Mouse (Mus musculus) heart, postnatal 14 days (tissue): ENCODE measurements around the gene Ankrd42. TPM values are rescaled to one million over a fixed set of nuclear protein-coding genes. Genes with fewer than 3 reads are reported as not detected.

Experiments used
- DNase-seq, 2 experiments: peaks; one replicate each; pipeline ENCODE4 v3.0.0; 2021 to 2022
- intact Hi-C: fragments of 180-260 bp; cut with DNase I; formaldehyde crosslinking; loops from one replicate; pipeline ENCODE4 v1.15.1; 2025
- long read RNA-seq, 2 experiments: library from polyadenylated mRNA; stranded (forward); transcript quantifications; one replicate each; pipeline ENCODE4 v2.0.0; 2021
- total RNA-seq, 2 experiments: library from RNA; stranded (reverse); gene quantifications; 2 replicates each; pipeline ENCODE4 v1.2.3; 2021

Gene Ankrd42
- total RNA-seq = 1 to 10 TPM; 1.4 to 1.9 TPM
- long read RNA-seq, experiment 1, partial matches to known transcripts = 0 of 1 reads
- long read RNA-seq, experiment 1, other reads (novel, unspliced or antisense) = 1 of 1 reads
- long read RNA-seq, experiment 2, partial matches to known transcripts = 0 of 2 reads
- long read RNA-seq, experiment 2, other reads (novel, unspliced or antisense) = 0 of 2 reads

DNA sequence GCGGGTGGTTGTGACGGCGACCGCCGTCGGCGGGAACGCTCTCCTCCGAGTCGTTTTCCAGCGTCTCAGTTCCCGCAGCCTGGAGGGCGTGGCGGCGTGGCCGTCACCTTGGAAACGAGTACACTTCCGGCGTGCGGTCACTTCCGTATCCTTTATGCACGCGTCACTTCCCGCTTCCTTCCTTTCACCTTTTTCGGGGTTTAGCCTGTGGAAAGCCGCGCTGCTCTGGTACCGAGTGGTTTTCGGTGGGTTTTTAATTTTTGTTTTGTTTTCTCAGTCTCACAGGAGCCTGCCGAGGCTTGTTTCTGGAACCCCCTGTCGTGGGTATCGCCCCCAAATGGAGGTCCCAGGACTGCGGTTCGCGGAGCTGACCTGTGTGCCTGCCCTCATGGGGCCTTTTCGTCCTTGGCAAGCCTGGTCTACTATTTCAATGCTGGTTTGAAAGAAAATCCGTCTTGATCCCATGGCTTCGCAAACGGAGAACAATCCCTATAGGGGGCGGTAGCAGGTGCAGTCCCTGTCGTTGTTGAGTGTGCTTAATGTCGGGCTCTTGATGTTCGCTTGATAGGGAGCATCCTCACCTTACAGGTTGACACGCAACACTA is at the start of gene Ankrd42:
Ankrd42 (minus strand) TSS at position 122 of the 605 bp plus-strand sequence.
- intact Hi-C loops = loop anchor here (2.0 to 10.0 kb wide), 5 partner anchors 32 to 458 kb away; partner anchors contain the start of genes Ccdc90b, Pcf11 and Rab30
- DNase-seq = peak; percentile 91 to 95

DNA sequence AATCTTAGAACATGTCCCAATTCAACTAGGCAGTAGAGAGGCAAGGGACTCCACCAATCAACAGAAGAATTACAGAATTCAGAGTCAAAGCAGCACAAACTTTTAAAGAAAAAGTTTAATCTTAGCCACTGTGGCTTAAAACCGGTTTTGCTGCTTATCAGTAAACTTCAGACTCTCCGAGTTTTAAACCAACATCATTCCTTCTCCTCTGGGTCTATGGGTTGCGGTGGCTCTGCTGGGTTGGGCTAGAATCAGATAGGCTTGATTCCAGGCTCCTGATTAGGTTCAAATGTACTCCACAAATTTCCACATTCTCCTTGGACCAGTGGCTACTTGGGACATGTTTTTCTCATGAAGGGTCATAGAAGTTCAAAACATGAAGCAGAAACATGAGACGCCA is 40.4 kb upstream of the Ankrd42 start:
- intact Hi-C loops = no loop called here
- no peak for DNase-seq

DNA sequence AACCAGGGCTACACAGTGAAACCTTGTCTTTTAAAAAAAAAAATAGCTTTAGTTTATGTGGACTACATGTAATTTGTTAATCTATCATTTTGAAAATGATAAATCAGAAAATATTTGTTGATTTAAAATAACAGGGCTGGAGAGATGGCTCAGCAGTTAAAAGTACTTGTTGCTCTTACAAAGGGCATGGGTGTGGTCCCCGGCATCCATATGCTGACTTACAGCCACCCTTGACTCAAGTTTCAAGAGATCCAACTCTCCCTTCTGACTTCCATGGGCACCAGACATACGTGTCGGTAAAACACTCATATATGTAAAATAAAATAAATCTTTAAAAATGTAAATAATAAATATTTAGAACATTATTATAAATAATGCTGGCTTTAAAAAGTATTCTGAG is 38.2 kb upstream of the Ankrd42 start:
- DNase-seq = no peak
- intact Hi-C loops = no loop called here

DNA sequence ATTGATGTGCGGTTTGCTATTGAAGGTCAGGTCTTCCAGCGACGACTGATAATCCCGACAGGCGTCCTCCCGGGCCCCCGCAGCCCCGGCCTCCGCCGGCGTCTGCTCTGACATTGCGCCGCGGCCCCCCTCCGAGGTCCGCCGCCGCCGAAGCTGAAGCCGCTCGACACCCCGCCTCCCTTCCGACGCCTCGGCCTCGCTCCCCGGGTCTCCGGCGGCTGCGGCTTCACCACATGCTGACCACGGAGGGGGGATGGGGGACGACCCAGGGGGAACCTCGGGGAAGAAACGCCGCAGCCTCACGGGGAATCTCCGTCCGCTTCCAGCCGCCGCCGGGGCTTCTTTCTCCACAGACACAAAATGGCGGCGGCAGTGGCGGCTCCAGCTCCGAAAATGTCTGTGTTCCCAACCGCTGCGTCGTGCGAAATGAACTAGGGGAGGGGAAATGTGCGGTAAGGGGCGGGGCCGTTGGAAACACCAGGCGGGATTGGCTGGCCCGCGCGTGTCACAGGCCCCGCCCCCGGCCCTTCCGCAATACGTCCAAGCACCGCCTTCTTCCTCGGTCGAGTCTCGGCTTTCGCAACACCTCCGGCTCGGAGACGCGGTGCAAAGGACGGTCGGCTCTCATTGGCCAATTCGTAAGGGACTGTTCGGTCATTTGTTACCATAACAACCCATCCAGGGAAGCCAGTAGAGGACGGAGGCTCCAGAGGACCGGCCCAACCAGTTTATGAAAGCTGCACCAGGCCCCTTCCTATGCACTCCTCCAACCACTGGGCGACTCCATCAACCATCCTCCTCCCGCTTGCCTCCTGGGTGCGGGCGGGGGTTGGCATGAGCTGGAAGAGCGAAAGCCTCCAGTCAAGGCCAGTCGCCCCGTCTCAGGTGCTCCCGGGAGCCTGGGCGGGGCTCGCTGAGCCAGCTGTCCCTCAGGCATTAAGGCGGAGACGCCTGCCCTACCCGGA is 32.8 kb upstream of the Ankrd42 start, which contains the start of gene Pcf11:
Pcf11 (minus strand) TSS at position 428 of the 965 bp plus-strand sequence.
- DNase-seq = peak; percentile 95 to 96
- intact Hi-C loops = loop anchor here (2.0 to 5.0 kb wide), 2 partner anchors 33 to 73 kb away; partner anchors contain the start of genes Ankrd42 and Rab30

DNA sequence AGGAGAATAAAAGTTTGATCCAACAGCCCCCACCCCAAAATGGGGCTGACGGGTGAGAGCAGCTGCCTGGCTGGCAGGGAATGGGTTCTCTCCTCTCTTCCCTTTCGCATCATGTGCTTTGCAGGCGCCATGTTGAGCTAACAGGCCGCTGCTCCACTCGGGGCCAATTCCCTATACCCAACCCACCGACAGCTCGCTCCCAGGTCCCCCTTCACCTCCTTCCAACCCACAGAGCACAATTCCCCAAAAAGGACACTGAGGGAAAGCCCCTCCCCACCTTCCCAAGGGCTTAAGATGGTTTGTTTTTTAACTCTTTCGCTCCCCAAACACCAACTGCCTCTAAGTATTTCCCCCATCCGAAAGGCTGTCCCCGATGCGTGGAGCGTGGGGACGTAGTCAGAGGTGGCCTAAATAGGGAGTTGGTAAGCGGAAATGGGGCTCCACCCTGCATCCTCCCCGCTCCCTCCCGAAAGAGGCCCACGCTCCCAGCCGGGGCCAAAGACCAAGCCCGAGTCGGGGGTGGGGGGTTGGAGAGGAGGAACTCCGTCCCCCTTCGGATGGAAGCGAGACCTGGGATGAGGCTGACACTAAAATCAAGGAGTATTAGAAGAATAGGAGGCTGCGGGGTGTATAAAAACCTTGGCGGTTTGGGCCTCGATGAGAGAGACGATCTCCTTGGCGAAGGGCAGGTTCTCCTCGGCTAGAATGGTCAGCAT is 32.0 kb upstream of the Ankrd42 start:
- intact Hi-C loops = loop anchor here (2.0 to 5.0 kb wide), 2 partner anchors 32 to 73 kb away; partner anchors contain the start of genes Ankrd42 and Rab30
- DNase-seq = peak; percentile 60 to 62

DNA sequence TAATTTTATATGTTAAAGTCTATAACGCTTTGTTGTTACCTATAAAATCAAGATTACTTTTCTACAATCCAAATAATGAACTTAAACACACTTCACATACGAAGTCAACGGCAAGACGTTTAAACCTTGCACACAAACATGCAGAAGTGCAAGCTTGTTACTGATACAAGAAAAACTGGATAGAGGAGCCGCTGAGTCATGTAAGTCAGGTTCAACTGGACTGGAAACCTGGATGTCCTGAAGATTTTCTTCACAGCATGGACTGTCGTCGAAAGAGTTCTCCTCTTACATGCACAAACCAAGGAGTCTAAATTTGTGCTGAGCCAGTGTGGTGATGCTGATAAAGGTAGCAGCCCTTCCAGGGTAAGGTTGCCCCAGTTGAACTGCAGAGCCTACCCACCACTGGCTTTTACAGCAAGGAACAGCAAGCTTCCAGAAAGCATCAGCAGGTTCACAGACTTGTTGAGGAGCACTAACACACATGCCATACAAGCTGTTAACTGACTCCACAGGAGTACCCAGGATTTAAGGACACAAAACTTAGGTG is 29.4 kb upstream of the Ankrd42 start:
- DNase-seq = no peak
- intact Hi-C loops = loop anchor here (5.0 kb wide), 1 partner anchor 76 kb away; the partner anchor contains the start of gene Rab30

DNA sequence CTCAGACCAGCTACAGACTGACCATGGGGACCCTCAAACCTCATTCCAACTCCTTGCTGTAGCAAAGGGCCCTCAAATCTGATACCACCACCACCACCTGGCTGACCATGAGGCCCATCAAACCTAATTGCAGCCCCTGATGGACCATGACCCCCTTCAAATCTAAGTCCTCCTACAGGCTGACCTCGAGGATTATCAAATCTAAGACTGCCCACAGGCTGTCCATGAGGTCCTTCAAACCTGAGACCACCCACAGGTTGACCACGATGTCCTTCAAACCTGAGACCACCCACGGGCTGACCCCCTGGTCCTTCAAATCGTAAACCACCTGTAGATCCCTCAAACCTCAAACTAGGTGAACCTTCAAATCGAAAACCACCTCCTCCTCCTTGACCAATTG is 21.1 kb upstream of the Ankrd42 start:
- no peak for DNase-seq
- intact Hi-C loops = no loop called here

DNA sequence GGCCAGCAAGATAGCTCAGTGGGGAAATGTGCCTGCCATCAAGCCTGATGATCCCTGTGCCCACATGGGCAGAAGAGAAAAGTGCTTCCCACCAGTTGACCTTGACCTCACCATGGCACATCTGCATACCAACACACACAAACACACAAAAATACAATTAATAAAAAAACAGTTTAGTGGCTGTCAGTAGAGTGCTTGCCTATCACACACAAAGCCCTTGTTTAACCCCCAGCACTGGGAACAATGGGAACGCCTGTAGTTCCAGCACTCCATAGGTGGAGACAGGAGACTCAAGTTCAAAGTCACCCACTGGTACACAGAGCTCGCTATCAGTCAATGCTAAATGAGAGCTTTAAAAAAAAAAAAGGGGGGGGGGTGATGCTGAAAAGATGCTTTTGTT is 19.4 kb upstream of the Ankrd42 start:
- no peak for DNase-seq
- intact Hi-C loops = no loop called here

DNA sequence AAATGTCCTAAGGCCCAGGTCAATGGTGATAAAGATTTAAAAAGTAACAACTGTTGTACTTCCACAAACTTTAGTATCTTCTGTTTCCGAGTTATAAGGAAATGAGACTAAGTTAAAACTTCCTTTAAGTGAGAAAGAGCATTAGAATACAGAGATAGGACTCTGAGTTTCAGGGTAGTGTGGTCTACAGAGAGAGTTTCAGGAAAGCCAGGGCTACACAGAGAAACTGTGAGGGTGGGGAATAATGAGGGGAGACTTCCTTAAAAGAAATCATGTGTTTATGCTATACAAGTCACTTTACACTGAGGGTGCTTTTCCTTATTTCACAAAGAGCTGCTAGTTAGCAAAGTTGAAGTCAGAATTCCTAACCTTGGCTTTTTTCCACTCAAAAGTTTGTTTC is 16.4 kb upstream of the Ankrd42 start:
- no peak for DNase-seq
- intact Hi-C loops = no loop called here

DNA sequence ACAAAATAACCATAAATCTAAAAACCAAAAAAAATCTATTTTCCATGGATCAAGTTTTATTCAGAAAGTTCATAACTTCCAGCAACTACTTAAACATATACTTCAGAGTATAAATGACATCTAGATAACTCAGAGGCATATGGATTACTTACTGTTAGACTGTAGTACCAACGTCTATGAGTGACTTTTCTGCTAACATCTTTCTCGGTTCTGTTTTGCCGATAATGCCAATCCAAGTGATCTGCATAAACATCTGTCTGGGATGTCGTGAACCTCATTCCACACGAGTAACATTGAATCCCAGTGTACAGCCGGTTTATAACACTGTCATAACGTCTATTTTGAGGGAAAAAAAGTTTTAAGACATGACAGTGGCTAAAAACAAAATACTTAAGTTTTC is 10.8 kb upstream of the Ankrd42 start:
- intact Hi-C loops = no loop called here
- DNase-seq = no peak

DNA sequence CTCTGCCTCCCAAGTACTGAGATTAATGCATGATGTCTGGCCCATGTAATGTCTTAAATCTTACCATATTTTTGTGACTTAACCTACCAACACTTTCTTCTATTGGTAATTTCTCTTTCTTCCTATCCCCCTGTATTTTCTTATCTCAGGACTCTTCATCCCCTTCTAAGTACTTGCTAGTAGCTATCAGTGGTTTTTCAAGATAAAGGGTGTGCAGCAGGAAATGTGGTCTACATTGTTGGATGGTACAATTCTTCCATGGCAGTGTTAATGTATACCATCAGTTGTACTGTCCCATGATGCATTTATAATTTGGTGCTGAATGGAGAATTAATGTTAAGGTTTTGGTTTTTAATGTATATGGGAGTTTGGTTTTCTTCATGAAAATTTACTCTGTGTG is 5.4 kb upstream of the Ankrd42 start:
- intact Hi-C loops = no loop called here
- DNase-seq = no peak

DNA sequence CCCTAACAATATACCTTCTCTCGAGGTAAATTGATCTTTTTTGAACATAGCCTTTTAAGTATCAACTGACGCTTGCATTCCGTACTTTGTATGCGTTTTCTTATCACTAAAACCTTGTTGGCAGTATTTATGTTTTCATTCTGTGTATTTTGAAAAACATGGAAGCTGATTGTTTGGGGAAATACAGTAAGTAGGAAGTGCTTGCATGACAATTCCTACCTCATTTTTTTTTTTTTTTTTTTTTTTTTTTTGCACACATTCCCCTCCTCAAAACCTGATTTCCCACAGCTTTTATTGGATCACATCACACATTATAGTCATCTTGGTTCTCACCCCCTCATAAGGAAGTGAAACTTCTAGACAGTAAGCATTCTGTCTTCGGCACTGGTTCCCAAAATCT is 1.1 kb upstream of the Ankrd42 start:
- no peak for DNase-seq
- intact Hi-C loops = loop anchor here (5.0 to 10.0 kb wide), 3 partner anchors 76 to 457 kb away; partner anchors contain the start of genes Ccdc90b and Rab30

DNA sequence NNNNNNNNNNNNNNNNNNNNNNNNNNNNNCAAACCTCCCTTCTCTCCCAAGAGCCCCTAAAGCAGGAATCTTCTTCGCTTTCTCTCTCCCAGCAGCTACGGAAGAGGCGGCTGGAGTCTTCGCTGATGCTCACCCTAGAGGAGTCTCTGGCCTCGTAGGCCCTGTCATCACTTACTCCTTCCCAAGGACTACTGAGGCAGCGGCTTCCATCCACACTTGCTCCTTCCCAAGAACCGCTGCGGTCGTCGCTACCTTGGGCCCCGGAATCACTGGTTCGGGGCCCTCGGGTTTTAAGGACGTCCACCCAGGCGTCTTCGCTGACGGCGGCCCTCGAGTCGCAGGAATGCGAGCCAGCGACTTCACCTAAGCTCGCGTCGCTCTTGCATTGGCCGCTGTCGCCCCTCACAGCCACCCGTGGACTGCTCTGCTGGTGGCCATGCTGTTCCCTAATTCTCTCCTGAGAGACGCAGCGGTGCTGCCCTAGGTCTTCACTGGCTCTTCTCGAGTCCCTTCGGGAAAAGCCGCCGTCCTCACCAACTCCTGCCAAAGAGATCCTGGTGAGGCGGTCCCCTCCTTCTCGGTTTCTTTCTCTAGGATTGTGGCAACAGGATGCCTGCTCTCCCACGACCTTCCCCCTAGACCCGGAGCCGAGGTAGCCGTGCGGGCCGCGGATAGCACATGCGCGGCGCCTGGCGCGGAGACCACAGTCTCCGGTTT is 489 bp downstream of the Ankrd42 start:
- intact Hi-C loops = loop anchor here (2.0 to 10.0 kb wide), 5 partner anchors 32 to 458 kb away; partner anchors contain the start of genes Ccdc90b, Pcf11 and Rab30
- no peak for DNase-seq

DNA sequence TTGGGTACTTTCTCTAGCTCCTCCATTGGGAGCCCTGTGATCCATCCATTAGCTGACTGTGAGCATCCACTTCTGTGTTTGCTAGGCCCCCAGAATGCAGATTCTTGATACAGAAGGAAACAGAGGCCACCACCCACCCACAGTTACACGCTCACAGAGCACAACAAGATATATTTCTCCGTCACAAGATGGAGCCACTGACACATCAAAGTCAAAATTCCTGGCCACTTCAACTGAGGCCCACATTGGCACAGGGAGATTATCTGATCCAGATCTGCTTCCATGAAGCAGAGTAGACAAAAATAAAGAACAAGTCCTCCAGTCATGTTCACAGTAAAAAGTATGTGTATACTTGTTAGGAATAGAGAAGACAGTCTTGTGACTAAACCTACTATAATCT is 6.8 kb downstream of the Ankrd42 start:
- peak; percentile 7 to 26 for DNase-seq
- intact Hi-C loops = loop anchor here (2.0 to 10.0 kb wide), 2 partner anchors 239 to 465 kb away; no protein-coding TSS in a partner anchor

DNA sequence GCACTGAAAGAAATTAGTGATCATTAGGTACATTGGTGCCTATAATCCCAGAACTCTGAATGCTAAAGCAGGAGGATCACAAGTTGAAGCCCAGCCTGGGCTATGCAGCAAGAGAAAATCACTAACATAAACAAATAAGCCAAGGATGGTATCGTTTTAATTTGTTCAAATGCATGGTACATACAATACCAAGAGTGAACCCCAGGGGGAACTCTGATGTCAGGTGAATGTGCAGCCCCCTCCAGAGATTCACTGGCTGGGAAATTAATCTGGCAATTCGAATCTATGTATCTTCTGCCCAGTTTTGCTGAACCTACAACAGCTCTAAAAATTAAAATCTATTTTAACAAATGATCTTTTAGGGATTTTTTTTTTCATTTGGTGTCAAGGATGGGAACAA is 12.5 kb downstream of the Ankrd42 start:
- DNase-seq = no peak
- intact Hi-C loops = no loop called here

DNA sequence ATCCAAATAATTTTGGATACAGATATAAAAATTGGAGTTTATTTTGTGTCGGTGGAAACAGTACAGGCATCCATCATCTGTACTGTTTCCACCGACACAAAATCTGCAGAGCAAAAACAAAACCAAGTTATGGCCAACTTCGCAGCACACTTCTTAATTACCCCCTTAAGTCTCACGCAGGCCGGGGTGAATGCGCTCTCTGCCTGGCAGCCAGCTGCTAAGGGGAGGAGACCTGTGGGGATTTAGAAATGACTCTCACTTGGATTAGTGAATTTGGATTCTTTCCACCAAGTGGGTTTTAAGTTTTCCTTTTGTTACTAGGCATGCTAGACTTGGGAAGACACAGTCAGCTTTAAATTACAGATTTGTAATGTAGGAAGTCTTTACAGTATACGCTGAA is 26.1 kb downstream of the Ankrd42 start:
- no peak for DNase-seq
- intact Hi-C loops = no loop called here

DNA sequence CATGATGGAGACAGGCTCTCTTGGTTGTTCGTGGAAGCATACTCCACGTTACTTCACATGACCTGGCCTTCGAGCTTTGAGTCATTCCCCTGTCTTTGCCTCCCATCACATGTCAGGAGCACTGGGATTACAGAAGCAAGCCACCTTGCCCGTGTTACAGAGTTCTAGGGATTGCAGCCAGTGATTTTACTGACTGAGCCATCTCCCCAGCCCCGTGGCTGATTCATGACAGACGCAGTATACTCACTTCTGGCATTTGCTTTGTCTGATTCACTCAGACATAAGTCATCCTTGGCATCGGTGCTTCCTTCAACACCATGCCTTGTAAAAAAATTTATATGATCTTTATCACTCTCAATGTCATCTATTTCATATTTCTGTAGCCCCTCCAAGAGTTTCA is 32.0 kb downstream of the Ankrd42 start:
- intact Hi-C loops = no loop called here
- DNase-seq = no peak

DNA sequence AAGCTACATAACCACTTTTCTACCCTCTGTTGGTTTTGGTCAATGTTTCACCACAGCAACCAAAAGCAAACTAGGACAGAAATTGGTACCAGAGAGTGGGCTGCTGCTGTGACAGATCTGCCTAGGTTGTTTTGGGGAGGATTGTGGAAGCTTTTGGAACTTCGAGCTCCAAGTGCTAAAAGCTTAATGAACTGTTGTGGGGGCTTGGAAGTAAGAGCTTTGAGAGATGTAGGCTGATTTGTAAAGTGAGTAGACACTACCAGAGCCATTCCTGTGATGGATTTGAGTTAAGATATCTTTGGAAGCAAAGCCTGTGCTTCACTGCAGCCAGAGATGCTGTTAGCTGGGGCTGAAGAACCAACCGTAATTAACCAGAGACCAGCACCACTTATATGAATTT is 46.1 kb downstream of the Ankrd42 start:
- intact Hi-C loops = no loop called here
- DNase-seq = no peak

DNA sequence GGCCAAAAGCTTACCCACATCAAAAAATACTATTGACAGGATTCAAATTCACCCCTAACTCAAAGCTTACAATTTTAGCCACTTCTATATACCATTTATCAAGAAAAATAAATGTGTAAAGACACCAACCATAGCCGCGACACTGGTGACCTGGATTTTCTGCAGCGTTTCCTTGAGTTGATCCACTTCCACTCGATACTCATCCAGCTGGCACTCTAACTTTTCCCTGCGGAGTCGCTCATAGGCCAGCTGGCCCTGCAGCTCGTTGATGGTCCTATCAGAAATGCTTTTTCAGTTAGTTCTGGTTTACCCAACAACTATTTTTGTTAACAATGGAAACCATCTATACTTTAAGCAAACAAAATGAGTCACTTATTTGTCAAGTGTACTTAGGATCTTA is 47.0 kb downstream of the Ankrd42 start:
- no peak for DNase-seq
- intact Hi-C loops = no loop called here
